Mouse (Mus musculus) T-helper 1 cell (primary cell): ENCODE data around the gene Myo16.

Source experiments
- in situ Hi-C: fragments of 300-600 bp; cut with MboI, MseI; formaldehyde crosslinking; loops from one replicate; pipeline ENCODE4 v1.15.1; 2025; ENCODE audit warnings: high pct_unique_total_duplicates

The Myo16 gene

DNA sequence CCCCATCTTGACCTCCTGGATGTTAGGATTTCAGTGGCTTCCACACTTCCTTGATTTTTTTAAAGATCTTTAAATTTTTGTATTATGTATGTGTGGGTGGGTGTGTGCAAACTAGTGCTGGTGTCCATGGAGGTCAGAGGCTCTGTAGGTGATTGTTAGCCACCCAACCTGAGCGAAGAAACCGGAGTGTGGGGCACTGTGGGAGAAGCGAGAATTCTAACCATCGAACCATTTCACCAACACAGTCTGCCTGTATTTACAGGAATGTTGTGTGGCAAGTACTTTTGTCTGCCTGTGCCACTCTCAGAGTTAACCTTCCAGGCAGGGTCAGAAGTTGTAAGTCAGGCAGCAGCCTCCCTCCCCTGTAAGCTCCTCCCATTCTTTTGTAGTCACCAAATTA, 22.3 kb downstream of the Myo16 start:
- in situ Hi-C loops: no loop called here

DNA sequence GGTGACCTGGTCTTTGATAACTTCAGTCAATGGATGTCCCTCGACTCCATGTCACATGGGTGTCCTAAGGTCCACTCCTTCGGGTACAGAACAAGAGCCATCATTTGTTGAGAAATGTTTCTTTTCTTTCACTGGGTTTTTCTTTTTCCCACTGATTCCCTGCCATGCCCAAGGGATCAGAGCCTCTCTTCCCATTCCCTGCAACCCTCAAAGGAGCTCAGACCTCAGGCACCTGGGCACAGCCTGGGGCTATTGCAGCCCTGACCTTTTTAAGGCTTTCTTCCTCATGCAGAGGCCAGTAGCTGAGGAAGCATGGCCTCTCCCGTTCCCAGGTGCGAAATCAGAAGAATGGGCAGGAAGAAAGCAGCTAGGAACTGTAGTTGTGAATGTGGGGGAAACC, 23.4 kb downstream of the Myo16 start:
- in situ Hi-C loops: no loop called here

DNA sequence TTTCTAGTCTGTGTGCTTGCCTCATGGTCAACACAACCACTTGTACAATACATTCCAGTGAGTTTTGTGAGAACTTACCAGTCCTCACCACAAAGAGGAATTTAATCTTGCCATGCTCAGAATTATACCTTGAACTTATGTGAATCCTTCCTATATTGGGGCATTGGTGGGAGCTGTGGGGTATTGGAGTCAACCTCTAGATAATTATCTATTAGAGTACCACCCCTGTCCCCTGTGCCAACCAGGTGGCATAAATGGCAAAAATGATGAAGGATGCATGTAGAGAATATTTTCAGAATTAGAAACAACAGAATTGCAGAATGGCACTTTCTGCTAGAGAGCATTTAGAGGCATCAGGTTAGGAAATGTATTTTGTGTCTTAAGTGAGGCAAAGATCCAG, 25.3 kb downstream of the Myo16 start:
- in situ Hi-C loops: no loop called here

DNA sequence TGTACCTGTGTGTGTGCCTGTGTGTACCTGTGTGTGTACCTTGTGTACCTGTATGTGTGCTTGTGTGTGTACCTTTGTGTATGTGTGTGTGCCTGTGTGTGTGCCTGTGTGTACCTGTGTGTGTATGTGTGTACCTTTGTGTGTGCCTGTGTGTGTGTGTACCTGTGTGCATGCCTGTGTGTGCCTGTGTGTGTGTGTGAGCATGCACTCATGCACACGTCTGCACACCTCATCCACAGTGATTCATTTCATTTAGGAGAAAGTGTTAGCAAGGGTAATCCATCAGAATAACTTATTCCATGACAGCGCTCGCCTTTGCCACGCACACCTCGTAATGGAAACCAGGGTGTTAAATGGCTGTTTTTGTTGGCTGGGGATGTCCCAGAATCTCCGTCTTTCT, 36.9 kb downstream of the Myo16 start:
- in situ Hi-C loops: no loop called here

DNA sequence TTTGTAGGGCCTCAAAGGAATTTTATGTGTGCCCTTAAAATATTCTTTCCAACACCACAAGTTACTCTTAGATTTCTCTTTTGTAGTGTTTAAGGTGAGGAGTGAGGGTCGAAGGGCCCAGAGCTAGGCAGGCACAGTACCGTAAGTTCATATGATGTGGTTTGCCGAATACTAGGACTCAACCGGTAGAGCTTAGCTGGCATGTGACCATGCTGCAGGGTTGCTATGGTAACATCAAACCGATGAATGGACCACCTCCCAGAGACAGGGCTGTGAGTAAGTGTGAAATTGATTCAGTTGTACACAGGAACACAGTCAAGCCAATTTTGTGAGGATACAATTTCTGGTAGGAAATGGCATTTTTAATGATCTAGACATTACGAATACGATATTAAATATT, 44.5 kb downstream of the Myo16 start:
- in situ Hi-C loops: no loop called here

DNA sequence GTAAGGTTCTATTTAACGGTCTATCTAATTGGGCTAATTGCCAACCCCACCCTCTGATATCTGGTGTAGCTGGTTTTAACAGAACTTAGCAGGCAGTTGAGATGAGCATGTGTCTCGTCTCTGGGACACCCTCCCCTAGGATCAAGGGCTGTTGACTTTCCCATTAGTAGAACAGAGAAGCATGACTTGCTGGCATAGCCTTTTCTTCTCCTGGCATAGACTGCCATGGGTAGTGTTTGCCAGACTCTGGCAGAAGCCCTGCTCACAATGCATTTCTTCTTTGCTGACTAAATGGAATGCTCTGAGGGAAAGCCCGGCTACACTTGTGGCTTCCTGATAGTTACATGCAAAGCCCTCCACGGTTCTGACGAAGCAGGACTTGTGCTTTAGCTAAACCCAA, 45.6 kb downstream of the Myo16 start:
- in situ Hi-C loops: no loop called here

DNA sequence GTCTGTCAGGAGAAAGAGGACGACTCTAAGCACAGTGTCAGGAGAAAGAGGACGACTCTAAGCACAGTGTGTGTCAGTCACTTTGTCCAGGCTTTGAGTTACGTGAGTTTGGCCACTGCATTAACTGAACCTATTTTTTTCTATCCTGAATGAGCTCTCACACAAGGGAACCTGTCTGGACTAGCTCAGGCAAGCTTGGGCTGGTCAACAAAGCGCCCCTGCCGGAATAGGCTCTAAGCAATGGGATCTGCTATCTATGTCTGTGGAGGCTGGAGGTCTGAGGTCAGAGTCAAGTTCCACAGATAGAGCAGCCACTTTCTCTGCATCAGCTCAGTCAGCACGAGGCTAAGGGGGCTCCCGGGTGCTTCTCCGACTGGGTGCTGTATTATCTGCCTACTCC, 46.3 kb downstream of the Myo16 start:
- in situ Hi-C loops: no loop called here

DNA sequence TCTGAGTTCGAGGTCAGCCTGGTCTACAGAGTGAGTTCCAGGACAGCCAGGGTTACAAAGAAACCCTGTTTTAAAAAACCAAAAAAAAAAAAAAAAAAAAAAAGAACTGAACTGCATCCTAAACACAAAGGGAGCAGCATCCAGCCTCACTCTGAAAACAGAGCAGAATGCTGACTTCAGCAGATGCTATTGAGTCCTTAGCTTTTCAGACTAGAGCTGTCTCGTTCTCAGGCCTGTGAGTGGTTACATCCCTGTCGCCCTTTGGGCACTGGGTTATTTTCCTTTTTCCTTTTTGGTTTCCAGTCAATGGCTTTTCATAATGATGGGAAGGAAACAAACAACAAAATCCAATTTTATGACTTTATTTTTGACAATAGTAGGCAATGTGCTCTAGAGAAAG, 61.3 kb downstream of the Myo16 start:
- in situ Hi-C loops: no loop called here

DNA sequence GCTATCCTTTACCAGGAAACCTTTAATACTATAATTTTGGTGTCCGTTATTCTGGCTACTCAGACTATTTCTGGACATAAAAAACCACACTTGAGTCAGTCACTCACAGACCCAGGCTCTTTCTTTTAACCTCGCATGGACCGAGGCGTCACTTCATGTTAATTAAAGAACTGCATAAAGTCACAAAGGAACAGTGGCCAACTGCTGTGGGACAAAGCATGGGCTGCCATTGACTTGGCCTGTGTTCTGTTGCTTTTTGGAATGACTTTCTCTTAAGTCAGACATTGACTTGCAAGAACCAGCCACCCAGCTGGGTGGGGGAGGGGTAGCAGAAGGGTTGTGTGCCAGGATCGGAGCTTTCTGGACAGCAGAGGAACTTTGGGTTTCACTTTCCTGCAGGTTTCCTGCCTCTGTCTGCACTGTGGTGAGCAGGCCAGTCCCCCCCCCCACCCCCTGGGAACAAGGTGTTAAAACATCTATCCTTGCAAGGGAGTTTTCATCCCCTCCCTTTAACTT, 66.1 kb downstream of the Myo16 start:
- in situ Hi-C loops: no loop called here

DNA sequence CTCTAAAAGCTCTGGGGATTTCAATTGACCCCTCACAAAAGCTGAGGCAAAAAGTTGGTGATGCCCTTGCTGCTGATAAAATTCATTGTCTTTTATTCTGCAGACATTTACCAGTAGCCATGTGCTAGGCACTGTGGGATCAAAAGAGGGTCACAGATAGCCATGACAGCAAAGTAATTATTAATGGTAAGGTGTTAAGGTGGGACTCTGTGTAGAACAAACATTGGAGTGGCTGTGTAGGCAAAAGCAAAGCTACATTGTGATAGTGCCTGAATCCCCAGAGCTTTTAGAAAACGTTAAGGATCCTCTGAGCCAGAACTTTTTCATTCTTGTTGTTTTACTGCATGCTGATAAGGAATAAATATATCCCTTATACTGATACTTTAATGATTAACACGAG, 69.1 kb downstream of the Myo16 start:
- in situ Hi-C loops: no loop called here

DNA sequence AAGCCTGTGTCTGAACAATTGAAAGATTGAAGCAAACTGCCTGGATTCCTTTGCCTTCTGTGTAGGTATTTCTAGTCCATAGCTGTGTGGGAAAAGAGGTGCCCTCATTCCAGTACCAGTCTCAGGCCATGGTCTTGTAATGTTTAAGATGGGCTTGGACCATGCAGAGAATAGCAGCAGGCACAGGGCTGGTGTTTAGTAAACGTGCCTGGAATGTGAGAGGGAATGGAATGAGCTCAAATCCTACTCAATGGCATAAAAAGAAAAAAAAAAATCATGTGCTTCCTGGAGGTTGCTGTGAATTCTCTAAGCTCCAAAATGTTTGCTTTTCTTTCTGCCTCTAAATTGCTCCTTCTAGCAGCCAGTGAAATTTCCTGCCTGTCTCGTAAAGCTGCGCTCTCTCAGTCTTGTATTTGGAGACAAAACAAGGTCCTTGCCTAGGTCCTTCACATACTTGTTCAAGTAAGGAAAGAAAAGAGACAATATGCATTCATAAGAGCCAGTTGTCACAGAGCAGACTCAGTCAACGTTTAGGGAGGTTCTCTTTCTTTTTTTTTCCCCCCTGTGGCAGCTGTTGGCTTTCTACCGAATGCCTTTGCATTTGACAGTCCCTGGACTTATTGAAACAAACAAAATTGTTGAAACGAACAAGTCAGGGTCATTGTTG, 70.0 kb downstream of the Myo16 start:
- in situ Hi-C loops: no loop called here

DNA sequence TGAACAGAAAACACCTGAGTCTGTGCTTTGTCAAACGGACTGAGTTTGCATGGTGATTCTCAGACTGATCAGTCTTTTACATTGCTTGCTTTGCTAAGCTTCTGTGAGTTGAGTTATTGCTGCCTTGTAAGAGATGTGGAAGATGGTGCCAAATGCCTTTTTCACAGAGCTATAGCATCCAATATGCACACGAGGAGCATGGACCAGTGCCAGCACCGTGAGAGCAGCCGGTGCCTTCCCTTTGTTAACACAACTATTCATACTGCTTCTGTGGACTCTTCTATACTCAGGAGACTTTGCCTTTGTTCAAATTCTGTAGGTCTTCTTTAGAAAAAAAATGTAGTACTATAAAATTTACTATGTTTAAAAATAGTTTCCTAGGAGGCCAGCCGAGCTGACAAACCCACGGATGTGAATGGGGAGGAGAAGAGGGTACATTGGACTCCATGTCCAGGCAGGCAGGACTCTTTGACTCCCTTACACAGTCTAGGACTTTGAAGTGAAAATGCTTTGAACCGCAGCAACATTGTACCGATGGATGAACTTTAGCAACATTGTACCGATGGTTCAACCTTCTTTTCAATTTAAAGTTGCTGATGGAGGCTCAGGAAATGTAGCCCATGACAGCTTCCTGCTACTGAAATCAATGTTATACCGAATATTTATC, 70.7 kb downstream of the Myo16 start:
- in situ Hi-C loops: no loop called here

DNA sequence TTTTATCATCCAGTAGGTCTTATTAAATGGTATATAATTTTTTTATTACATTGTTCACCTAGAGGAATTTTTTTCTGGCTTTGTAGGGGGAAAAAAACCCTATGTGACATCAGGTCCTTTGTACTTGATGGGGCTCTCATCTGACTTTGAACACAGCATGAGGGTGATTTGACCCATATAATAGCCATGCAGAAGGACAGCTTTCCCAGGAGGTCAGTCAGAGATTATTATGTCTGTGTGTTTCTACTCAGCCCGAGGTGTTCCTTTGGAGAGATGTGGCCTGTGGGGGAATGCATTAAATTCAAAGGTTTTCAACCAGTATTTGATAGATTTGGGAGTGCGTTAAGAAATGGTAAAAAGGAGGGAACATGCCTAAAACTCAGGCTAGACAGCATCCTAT, 71.3 kb downstream of the Myo16 start:
- in situ Hi-C loops: no loop called here

DNA sequence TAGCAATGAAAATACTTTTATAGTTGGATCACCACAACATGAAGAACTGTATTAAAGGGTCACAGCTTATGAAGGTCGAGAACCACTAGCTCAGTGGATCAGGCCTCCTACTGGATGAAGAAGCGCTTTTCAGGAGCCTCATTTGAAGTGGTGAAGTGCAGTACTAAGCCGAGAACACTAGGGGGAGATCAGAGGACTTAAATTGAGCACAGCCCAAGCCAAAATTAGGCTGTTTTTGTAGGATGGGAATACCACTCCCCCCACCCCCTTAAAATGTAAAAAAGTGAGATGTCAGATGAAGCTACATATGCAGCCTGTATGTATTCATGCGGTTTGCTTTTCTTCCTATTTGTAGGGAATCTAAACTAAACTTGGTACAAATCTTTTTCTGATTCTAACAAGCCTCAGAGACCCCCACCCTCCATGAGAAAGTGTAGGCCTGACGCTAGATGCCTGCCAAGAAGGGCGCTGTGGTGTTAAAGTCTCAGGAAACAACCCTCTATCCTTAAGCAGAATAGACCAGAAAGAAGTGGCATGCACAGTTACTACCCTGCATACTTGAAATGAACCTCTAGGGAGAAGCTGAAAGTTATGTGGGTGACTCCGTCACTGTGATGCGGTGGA, 77.1 kb downstream of the Myo16 start:
- in situ Hi-C loops: no loop called here

DNA sequence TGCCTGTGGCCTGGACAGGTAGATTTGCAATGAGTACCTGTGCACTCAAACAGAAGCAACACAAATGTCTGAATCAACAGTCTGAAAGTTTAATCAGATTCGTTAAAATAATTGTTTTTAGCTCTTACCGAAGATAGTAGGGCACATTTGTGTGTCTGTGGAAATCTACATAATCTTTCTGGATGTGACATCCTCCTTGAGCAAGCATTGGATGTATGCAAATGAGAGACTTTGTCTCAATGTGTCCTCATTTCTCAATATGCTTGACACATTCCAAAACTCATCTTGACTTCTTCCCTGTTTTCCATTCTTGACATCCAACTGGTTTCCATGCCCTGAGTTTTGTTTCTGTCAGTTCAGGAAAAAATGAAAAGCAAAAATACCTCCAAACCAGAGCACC, 80.8 kb downstream of the Myo16 start:
- in situ Hi-C loops: no loop called here

DNA sequence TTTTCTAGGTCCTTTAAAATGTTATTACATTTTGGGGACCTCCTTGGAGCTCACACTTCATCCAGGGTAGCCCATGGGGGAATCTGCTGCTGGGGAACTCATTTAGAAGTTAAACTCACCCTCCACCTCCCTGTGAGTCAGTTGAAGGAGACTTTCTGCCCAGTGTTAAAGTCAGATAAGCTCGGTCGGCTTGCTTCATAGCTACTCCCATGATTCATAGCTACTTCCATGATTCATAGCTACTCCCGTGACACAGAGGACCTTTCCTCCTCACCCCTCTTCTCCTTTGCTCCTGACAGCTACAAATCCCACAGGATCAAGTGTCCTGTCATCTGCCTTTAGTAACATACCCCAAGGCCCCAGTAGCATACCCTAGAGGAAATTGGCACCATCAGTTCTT, 89.6 kb downstream of the Myo16 start:
- in situ Hi-C loops: no loop called here

DNA sequence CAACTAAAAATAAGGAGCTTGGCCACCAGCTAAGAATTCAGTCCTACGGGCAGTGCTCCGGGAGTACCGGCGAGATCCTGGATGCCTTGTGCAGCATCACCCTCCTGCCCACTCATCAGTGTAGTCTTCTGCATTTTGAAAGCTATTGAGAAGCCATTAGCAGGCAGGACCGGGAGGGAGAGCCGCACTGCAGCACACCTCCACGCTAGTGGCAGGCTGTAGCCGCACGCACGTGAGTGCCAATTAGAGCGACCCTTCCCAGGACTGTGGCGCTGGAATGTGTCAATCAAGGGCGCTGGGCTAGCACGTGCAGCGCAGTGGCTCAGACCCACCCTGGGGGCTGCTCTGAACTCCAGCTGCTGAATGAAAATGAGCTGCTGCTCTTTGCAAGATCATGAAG, 95.4 kb downstream of the Myo16 start:
- in situ Hi-C loops: no loop called here

DNA sequence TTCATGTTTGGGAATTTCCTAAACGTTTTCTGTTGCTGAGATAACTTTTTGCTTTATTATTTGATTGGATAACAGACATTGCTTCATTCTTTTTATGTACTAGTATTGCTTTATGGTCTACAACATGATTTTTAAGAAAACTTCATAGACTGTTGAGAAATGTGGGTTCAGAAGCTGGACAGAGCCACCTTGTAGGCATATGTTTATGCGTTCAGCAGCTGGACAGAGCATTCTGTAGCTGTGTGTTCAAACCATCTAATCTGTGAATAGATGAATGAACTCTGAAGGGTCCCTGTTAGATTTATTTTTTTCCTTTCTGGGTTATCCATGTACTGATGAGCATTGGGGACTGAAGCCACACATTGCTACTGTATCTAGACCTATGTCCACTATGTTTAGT, 102.0 kb downstream of the Myo16 start:
- in situ Hi-C loops: no loop called here

DNA sequence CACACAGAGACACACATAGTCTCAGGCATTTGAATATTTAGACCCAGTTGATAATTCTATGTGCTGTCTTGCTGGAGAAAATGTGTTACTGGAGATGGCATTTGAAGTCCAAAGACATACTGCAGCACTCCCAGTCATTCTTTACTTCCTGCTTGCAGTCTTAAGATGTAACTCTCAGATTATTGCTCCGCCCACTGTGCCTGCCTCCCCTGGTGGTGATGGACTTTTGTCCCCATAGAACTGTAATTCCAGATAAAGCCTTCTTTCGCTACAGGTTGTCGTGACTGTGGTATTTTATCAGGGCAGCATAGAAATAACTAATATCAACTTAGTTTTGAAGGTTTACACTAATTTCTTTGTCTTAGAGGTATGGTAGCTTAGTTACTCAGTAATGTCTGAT, 102.9 kb downstream of the Myo16 start:
- in situ Hi-C loops: no loop called here

DNA sequence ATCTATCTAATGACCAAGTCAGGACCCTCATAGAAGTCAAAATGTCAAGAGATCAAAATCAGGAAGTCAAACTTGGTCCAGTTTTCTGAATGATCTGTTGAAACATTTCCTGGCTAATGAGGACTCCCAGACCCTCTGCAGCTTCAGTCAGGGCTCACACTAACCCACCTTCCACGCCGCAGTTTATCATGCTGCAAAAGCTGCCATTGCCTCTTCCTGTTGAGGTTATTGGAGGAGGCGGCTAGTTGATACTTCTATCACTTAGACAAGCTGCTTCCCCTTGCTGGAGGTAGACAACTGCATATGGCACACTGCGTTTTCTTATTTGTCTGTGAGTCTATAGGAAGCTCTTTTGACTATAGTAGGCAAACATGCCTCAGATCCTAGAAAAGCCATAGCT, 116.4 kb downstream of the Myo16 start:
- in situ Hi-C loops: no loop called here

DNA sequence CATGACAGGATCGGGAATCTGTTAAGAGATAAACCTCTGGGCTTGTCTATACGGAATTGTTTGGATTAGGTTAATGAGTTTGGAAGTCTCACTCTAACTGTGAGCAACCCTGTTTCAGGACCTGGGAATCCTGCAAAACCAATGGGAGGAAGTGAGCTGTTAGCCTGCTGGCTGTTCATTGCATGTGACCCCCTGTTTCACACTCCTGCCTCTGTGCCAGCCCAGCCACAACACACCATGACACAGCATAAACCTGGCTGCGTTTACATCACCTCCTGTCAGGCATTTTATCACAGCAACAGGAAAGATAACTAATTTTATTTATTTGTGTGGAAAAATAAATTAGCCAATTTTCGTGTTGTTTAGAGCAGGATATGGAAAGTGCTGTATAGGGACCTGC, 138.9 kb downstream of the Myo16 start:
- in situ Hi-C loops: no loop called here

DNA sequence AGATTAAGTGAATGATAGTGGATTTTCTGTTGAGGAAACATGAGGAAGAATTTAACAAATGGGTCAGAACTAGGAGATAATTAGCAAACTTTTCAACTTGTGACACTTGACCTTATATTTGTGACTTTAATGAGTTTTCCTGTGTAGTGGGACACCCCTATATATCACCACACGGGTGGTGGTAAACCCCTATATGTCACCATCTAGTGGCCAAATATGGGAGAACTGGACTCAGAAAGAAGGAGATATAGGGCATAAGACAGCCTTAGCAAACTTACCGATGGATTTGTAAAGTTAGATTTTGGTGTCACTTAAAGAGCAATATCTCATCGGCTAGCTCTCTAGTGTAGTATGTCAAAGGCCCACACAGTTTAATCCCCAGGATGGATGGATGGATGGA, 147.1 kb downstream of the Myo16 start:
- in situ Hi-C loops: loop anchor here (10.0 kb wide), 1 partner anchor 256 kb away; no protein-coding TSS in a partner anchor

DNA sequence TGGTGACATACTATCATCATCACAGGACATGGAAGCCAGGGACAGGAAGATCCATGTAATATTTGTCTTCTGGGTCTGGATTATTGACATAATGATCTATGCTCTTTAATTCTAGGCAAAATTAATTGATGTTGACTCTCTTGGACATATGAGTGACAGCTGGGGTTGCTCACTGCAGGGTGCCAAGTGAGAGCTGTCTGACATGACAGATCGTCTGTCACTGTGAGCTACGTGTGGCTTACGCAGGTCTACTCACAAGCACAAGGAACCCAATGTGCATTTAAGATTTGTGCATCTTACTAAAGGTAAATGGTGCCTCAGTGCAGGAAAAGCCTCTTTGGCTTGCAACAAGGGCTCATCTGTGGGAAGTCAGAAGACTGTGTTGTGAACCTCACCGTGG, 149.3 kb downstream of the Myo16 start:
- in situ Hi-C loops: loop anchor here (10.0 kb wide), 1 partner anchor 258 kb away; no protein-coding TSS in a partner anchor
